Mouse (Mus musculus) lung, embryonic 14.5 days (tissue): Measurements from ENCODE around the gene Sufu. TPM values are rescaled to one million over a fixed set of nuclear protein-coding genes. Genes with fewer than 3 reads are reported as not detected.

Experiments used
- ATAC-seq: fragments of 200-750 bp; cut with Nextera tagmentation; 2 replicates; pipeline ENCODE4 v1.8.0; 2017; ENCODE audit warnings: mild to moderate bottlenecking, moderate TSS enrichment, moderate library complexity; ENCODE audit not compliant: insufficient read depth
- DNase-seq: peaks from one replicate; pipeline ENCODE4 v3.0.0-alpha.2; 2015
- H3K27ac ChIP-seq: fragments of 300-500 bp; sonication (generic); 2 replicates; pipeline ENCODE4 v1.5.1; 2014; ENCODE audit warnings: low read depth, mild to moderate bottlenecking, moderate library complexity
- H3K27me3 ChIP-seq: fragments of 300-500 bp; sonication (generic); 2 replicates; pipeline ENCODE4 v1.6.1; 2014; ENCODE audit warnings: low read length, control low read depth; ENCODE audit not compliant: insufficient read depth
- H3K36me3 ChIP-seq: fragments of 300-500 bp; sonication (generic); 2 replicates; pipeline ENCODE4 v1.6.1; 2014; ENCODE audit warnings: control low read depth; ENCODE audit not compliant: insufficient read depth
- H3K4me1 ChIP-seq: fragments of 300-500 bp; sonication (generic); 2 replicates; pipeline ENCODE4 v1.6.1; 2014; ENCODE audit warnings: antibody characterized with exemption, control low read depth; ENCODE audit not compliant: insufficient read depth
- H3K4me2 ChIP-seq: fragments of 300-500 bp; sonication (generic); 2 replicates; pipeline ENCODE4 v1.6.1; 2014; ENCODE audit warnings: mild to moderate bottlenecking
- H3K4me3 ChIP-seq: fragments of 300-500 bp; sonication (generic); 2 replicates; pipeline ENCODE4 v1.5.1; 2014; ENCODE audit warnings: low read depth, low read length
- H3K9ac ChIP-seq: fragments of 300-500 bp; sonication (generic); 2 replicates; pipeline ENCODE4 v1.6.1; 2014
- H3K9me3 ChIP-seq: fragments of 300-500 bp; sonication (generic); 2 replicates; pipeline ENCODE4 v1.6.1; 2016; ENCODE audit warnings: low read depth, low read length, control low read depth
- CTCF ChIP-seq: IDR thresholded peaks from 2 replicates; pipeline ENCODE4 v1.5.1; 2016; ENCODE audit warnings: antibody characterized with exemption, low read depth
- WGBS: fragments of 180-500 bp; shearing (Covaris S2); extraction: QIAGEN DNeasy Blood & Tissue Kit; methylation state at CpG from one replicate; pipeline ENCODE4 v1.1.7; 2014; 5-methylcytosine and 5-hydroxymethylcytosine counted together
- polyA plus RNA-seq: library from polyadenylated mRNA; unstranded; fragments of >200 nt; fragmentation: Nextera tagmentation; extraction: Ambion mirVana; gene quantifications from 2 replicates; pipeline ENCODE4 v1.2.1, GENCODE M21; 2014

Gene Sufu
- polyA plus RNA-seq, 1 experiment from 2014 or later: 47.5 TPM

- no peak for TF ChIP-seq CTCF
- ATAC-seq: no peak
- Histone ChIP-seq H3K4me1 (peaks cover 34% of the 10 kb centered on the region), H3K27me3 (no peaks in the 10 kb centered on the region), H3K9ac (0 out of 2 replicates have a peak overlapping the region, but pooled peaks have one; percentile 14), H3K36me3 (peaks cover 69% of the 10 kb centered on the region), H3K4me3 (peak overlapping the region; percentile 6), H3K4me2 (peak overlapping the region; percentile 94), H3K9me3 (no peaks in the 10 kb centered on the region), H3K27ac (peak overlapping the region; percentile 9; the same call in 1 of the 2 replicates)
- DNase-seq: no peak
- WGBS: 53% methylated on average over 3 of the region's 3 CpGs
These were observed 109.6 kb downstream of the Sufu start for GRCm38 (mm10) chr19:46506372-46506717.

- H3K4me1 ChIP-seq: peaks cover 34% of the 10 kb centered on the region
- no peak for ATAC-seq
- H3K36me3 ChIP-seq: peaks cover 77% of the 10 kb centered on the region
- H3K27me3 ChIP-seq: no peaks in the 10 kb centered on the region
- H3K9me3 ChIP-seq: no peaks in the 10 kb centered on the region
- 78% methylated on average over 8 of the region's 8 CpGs for WGBS
- H3K4me2 ChIP-seq: peak overlapping the region; percentile 94; the same call in 1 of the 2 replicates
- peak overlapping the region; percentile 17; the same call in 1 of the 2 replicates for H3K9ac ChIP-seq
- no peak for DNase-seq
- no peak overlapping the region for H3K27ac ChIP-seq
- H3K4me3 ChIP-seq: no peak overlapping the region
- no peak for TF ChIP-seq CTCF
These were observed 110.5 kb downstream of the Sufu start for GRCm38 (mm10) chr19:46507181-46507581.

- Histone ChIP-seq H3K27ac (0 out of 2 replicates have a peak overlapping the region, but pooled peaks have one; percentile 22), H3K4me2 (peak overlapping the region; percentile 23; the same call in 1 of the 2 replicates), H3K9me3 (no peaks in the 10 kb centered on the region), H3K4me1 (peaks cover 34% of the 10 kb centered on the region), H3K9ac (peak overlapping the region; percentile 26; the same call in 1 of the 2 replicates), H3K36me3 (peaks cover 78% of the 10 kb centered on the region), H3K4me3 (no peak overlapping the region), H3K27me3 (no peaks in the 10 kb centered on the region)
- ATAC-seq (no peak), DNase-seq (no peak)
- TF ChIP-seq CTCF: no peak
- WGBS: 43% methylated on average over 1 of the region's 1 CpGs
These were observed 111.1 kb downstream of the Sufu start for GRCm38 (mm10) chr19:46507806-46508205.

GRCm38 (mm10) chr19:46508738-46509137 is 112.0 kb downstream of the Sufu start:
- Histone ChIP-seq H3K36me3 (peaks cover 87% of the 10 kb centered on the region), H3K9me3 (no peaks in the 10 kb centered on the region), H3K4me3 (no peak overlapping the region), H3K9ac (0 out of 2 replicates have a peak overlapping the region, but pooled peaks have one; percentile 26), H3K4me2 (no peak overlapping the region; the same call in 1 of the 2 replicates), H3K4me1 (peaks cover 34% of the 10 kb centered on the region), H3K27ac (peak overlapping the region; percentile 30; the same call in 1 of the 2 replicates), H3K27me3 (no peaks in the 10 kb centered on the region)
- ATAC-seq: no peak
- no peak for TF ChIP-seq CTCF
- WGBS: 60% methylated on average over 3 of the region's 3 CpGs
- no peak for DNase-seq

GRCm38 (mm10) chr19:46509202-46509601 is 112.5 kb downstream of the Sufu start:
- Histone ChIP-seq H3K36me3 (peaks cover 91% of the 10 kb centered on the region), H3K9ac (no peak overlapping the region), H3K27me3 (no peaks in the 10 kb centered on the region), H3K4me3 (no peak overlapping the region), H3K9me3 (no peaks in the 10 kb centered on the region), H3K4me1 (peaks cover 34% of the 10 kb centered on the region), H3K4me2 (no peak overlapping the region), H3K27ac (no peak overlapping the region)
- 60% methylated on average over 3 of the region's 3 CpGs for WGBS
- ATAC-seq (no peak), DNase-seq (no peak)
- no peak for TF ChIP-seq CTCF

- no peak for DNase-seq
- WGBS: 86% methylated on average over 4 of the region's 4 CpGs
These were observed 113.0 kb downstream of the Sufu start for GRCm38 (mm10) chr19:46509736-46510135.

GRCm38 (mm10) chr19:46510401-46510800 is 113.7 kb downstream of the Sufu start:
- H3K36me3 ChIP-seq: peaks cover 95% of the 10 kb centered on the region
- WGBS: 53% methylated on average over 5 of the region's 5 CpGs
- H3K4me3 ChIP-seq: no peak overlapping the region
- H3K9ac ChIP-seq: no peak overlapping the region
- ATAC-seq: no peak
- DNase-seq: peak; percentile 42
- H3K27ac ChIP-seq: peak overlapping the region; percentile 42; the same call in 1 of the 2 replicates
- no peaks in the 10 kb centered on the region for H3K9me3 ChIP-seq
- no peak for TF ChIP-seq CTCF
- no peaks in the 10 kb centered on the region for H3K27me3 ChIP-seq
- no peak overlapping the region for H3K4me2 ChIP-seq
- peaks cover 32% of the 10 kb centered on the region for H3K4me1 ChIP-seq

More at GRCm38 (mm10) chr19:46509736-46510135, 113.0 kb downstream of the Sufu start:
- no peak for ATAC-seq
- Histone ChIP-seq H3K36me3 (peaks cover 93% of the 10 kb centered on the region), H3K4me1 (peaks cover 34% of the 10 kb centered on the region), H3K27me3 (no peaks in the 10 kb centered on the region), H3K4me3 (no peak overlapping the region), H3K4me2 (no peak overlapping the region), H3K27ac (peak overlapping the region; percentile 42; the same call in 1 of the 2 replicates), H3K9ac (no peak overlapping the region), H3K9me3 (no peaks in the 10 kb centered on the region)
- TF ChIP-seq CTCF: no peak
